Mouse (Mus musculus): ENCODE data around the gene P4ha1. TPM values are rescaled to one million over a fixed set of nuclear protein-coding genes. Genes with fewer than 3 reads are reported as not detected.
A peak's percentile ranks its signal among the peaks of the same experiment; 100 is the strongest.
"Not testable (repeated sequence)": the region's sequence is repeated elsewhere in the genome, so short reads cannot be mapped to it uniquely, and the experiment has no call there.

Gene P4ha1
- polyA plus RNA-seq, 1 experiment, result 1.7 TPM

DNA sequence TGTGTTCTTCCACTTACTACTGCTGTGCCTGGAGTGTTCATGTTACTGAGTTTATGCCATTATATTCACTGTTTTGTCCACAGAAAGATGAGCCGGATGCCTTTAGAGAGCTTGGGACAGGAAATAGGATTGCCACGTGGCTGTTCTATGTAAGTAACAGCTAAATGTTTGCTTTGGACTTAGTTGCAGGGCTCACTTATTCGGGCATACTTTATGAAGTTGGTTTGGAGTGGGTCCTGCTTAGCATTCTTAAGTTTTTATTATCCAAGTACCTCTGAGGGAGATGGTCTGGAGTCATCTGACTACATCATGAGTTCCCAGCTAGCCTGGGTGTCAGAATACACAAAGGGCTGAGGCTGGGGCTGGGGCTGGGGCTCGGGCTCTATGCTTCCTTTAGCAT lies 44.1 kb downstream of the P4ha1 start:
- H3K27ac ChIP-seq (ENCODE audit: insufficient read depth, low read depth, low read length), result no peak overlapping the region
- TF ChIP-seq CTCF (IDR thresholded peaks at IDR 0.05; ENCODE audit: extremely low read depth, insufficient read length, insufficient replicate concordance, low read depth, low read length) (no peak), POLR2A (IDR thresholded peaks at IDR 0.05; ENCODE audit: low read depth, low read length) (no peak)
- WGBS, result 71% methylated on average over 4 of the region's 4 CpGs
- no peak overlapping the region for H3K4me3 ChIP-seq (ENCODE audit: low read depth, low read length)
- H3K4me1 ChIP-seq (ENCODE audit: control insufficient read depth, insufficient read depth, insufficient read length, low read length), result no peaks in the 10 kb centered on the region; the same call in 1 of the 2 replicates
- H3K36me3 ChIP-seq (ENCODE audit: control insufficient read depth, insufficient read depth, low read length), result peaks cover 6% of the 10 kb centered on the region
- H3K27me3 ChIP-seq (ENCODE audit: control insufficient read depth, insufficient read depth, low read length), result no peaks in the 10 kb centered on the region

DNA sequence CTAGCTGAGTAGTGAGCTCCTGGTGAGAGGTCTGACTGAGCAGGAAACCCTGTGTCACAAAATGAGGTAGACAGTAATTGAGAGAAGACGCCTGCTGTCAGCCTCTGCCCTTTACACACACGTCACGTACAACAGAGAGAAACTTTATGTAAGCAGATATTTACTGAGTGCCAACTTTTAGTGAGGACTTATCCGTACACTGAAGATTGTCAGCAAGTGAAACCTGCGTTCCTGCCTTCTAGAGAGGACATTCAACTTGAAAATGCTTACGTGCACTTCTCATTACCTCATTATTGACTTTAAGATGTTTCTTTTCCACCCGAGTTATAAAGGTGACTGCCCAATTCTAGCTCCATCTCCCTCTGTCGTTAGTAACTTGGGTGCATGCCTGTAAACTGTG lies 45.6 kb downstream of the P4ha1 start:
- Histone ChIP-seq H3K27me3 (ENCODE audit: control insufficient read depth, insufficient read depth, low read length) (no peaks in the 10 kb centered on the region), H3K4me1 (ENCODE audit: control insufficient read depth, insufficient read depth, insufficient read length, low read length) (no peaks in the 10 kb centered on the region; the same call in 1 of the 2 replicates), H3K27ac (ENCODE audit: insufficient read depth, low read depth, low read length) (no peak overlapping the region), H3K36me3 (ENCODE audit: control insufficient read depth, insufficient read depth, low read length) (peaks cover 6% of the 10 kb centered on the region), H3K4me3 (ENCODE audit: low read depth, low read length) (no peak overlapping the region)
- no peak for TF ChIP-seq CTCF (IDR thresholded peaks at IDR 0.05; ENCODE audit: extremely low read depth, insufficient read length, insufficient replicate concordance, low read depth, low read length)
- no peak for TF ChIP-seq POLR2A (IDR thresholded peaks at IDR 0.05; ENCODE audit: low read depth, low read length)
- WGBS, result 87% methylated on average over 8 of the region's 8 CpGs

DNA sequence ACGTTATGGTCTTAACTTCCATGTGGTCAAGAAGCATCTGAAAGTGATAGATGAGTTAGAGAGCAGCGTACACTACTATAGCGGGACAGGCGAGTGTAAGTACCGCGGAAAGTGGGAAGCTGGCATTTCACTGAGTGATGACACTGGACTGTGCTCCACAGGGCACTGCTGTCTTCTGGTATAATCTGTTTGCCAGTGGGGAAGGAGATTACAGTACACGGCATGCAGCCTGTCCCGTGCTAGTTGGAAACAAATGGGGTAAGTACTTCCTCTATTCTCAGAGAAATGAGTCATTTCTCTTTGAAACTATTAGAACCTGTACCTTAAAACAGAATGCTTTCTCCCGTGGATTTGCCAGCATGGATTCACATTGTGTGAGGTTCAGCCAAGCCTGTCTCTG lies 46.3 kb downstream of the P4ha1 start:
- TF ChIP-seq POLR2A (IDR thresholded peaks at IDR 0.05; ENCODE audit: low read depth, low read length), result no peak
- TF ChIP-seq CTCF (IDR thresholded peaks at IDR 0.05; ENCODE audit: extremely low read depth, insufficient read length, insufficient replicate concordance, low read depth, low read length), result no peak
- Histone ChIP-seq H3K36me3 (ENCODE audit: control insufficient read depth, insufficient read depth, low read length) (peaks cover 6% of the 10 kb centered on the region), H3K4me3 (ENCODE audit: low read depth, low read length) (no peak overlapping the region), H3K27ac (ENCODE audit: insufficient read depth, low read depth, low read length) (no peak overlapping the region), H3K27me3 (ENCODE audit: control insufficient read depth, insufficient read depth, low read length) (no peaks in the 10 kb centered on the region), H3K4me1 (ENCODE audit: control insufficient read depth, insufficient read depth, insufficient read length, low read length) (no peaks in the 10 kb centered on the region; the same call in 1 of the 2 replicates)
- 84% methylated on average over 9 of the region's 9 CpGs for WGBS

DNA sequence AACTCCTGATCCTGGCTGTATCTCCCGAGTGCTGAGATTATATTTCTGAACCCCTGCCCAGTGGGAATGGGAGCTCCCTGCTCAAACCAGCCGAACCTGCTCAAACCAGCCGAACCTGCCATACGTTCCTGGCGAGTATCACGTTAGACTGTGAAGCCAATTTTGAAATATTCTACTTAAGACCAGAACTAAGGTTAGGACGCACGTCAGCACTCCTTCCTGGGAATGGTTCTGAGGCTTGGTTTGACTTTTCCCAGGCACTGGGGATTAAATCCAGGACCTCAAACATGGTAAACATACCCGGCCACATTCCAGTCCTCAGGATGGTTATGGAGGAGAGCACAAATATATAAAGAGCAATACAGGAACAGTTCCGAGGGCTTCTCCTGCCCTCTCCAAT lies 54.8 kb downstream of the P4ha1 start:
- Histone ChIP-seq H3K36me3 (ENCODE audit: control insufficient read depth, insufficient read depth, low read length) (no peaks in the 10 kb centered on the region), H3K4me1 (ENCODE audit: control insufficient read depth, insufficient read depth, insufficient read length, low read length) (no peaks in the 10 kb centered on the region; the same call in 1 of the 2 replicates), H3K27ac (ENCODE audit: insufficient read depth, low read depth, low read length) (no peak overlapping the region), H3K27me3 (ENCODE audit: control insufficient read depth, insufficient read depth, low read length) (no peaks in the 10 kb centered on the region), H3K4me3 (ENCODE audit: low read depth, low read length) (no peak overlapping the region)
- TF ChIP-seq POLR2A (IDR thresholded peaks at IDR 0.05; ENCODE audit: low read depth, low read length) (no peak), CTCF (IDR thresholded peaks at IDR 0.05; ENCODE audit: extremely low read depth, insufficient read length, insufficient replicate concordance, low read depth, low read length) (no peak)
- WGBS, result 50% methylated on average over 10 of the region's 10 CpGs

DNA sequence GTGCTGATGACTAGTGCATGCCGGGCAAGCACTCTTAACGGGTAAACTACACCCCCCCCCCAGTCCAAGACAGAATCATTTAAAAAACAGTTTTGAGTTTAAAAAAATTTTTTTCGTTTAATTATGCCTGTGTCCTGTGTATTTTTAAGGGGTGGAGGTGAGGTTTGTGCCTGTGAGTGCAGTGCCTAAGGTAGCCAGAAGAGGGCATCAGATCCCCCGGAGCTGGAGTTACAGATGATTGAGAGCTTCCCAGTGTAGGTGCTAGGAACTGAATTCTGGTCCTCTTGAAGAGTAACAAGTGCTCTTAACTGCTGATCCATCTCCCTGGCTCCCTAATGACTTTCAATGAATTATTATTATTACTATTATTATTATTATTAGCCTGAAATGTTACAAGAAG lies 55.6 kb downstream of the P4ha1 start:
- 93% methylated on average over 4 of the region's 4 CpGs for WGBS
- H3K4me3 ChIP-seq (ENCODE audit: low read depth, low read length), result no peak overlapping the region
- H3K27ac ChIP-seq (ENCODE audit: insufficient read depth, low read depth, low read length), result no peak overlapping the region
- TF ChIP-seq CTCF (IDR thresholded peaks at IDR 0.05; ENCODE audit: extremely low read depth, insufficient read length, insufficient replicate concordance, low read depth, low read length) (peak; percentile 27; the same call in 1 of the 2 replicates), POLR2A (IDR thresholded peaks at IDR 0.05; ENCODE audit: low read depth, low read length) (no peak)
- H3K4me1 ChIP-seq (ENCODE audit: control insufficient read depth, insufficient read depth, insufficient read length, low read length), result no peaks in the 10 kb centered on the region; the same call in 1 of the 2 replicates
- H3K27me3 ChIP-seq (ENCODE audit: control insufficient read depth, insufficient read depth, low read length), result no peaks in the 10 kb centered on the region
- H3K36me3 ChIP-seq (ENCODE audit: control insufficient read depth, insufficient read depth, low read length), result no peaks in the 10 kb centered on the region

DNA sequence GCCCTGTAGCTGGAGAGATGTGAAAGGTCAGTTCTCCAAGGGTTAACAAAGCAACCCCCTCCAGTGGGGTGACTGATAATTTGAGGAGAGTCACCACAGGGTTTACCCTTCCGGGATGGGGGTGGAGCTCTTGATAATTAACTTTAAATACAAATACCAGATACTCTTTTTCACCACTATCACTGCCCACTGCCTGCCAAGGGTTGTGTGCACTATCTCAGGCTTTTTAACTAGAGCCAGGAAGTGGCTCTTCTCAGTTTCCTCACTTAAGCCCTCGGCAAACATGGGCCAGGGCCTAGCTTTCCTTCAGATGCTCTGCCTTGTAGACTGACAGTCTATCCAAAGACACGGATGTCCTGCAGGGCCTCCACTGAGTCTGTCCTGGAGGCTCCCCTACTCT lies 56.8 kb downstream of the P4ha1 start:
- no peaks in the 10 kb centered on the region for H3K27me3 ChIP-seq (ENCODE audit: control insufficient read depth, insufficient read depth, low read length)
- H3K4me1 ChIP-seq (ENCODE audit: control insufficient read depth, insufficient read depth, insufficient read length, low read length), result no peaks in the 10 kb centered on the region; the same call in 1 of the 2 replicates
- no peak overlapping the region for H3K27ac ChIP-seq (ENCODE audit: insufficient read depth, low read depth, low read length)
- TF ChIP-seq POLR2A (IDR thresholded peaks at IDR 0.05; ENCODE audit: low read depth, low read length) (no peak), CTCF (IDR thresholded peaks at IDR 0.05; ENCODE audit: extremely low read depth, insufficient read length, insufficient replicate concordance, low read depth, low read length) (no peak)
- 39% methylated on average over 3 of the region's 3 CpGs for WGBS
- no peaks in the 10 kb centered on the region for H3K36me3 ChIP-seq (ENCODE audit: control insufficient read depth, insufficient read depth, low read length)
- no peak overlapping the region for H3K4me3 ChIP-seq (ENCODE audit: low read depth, low read length)

DNA sequence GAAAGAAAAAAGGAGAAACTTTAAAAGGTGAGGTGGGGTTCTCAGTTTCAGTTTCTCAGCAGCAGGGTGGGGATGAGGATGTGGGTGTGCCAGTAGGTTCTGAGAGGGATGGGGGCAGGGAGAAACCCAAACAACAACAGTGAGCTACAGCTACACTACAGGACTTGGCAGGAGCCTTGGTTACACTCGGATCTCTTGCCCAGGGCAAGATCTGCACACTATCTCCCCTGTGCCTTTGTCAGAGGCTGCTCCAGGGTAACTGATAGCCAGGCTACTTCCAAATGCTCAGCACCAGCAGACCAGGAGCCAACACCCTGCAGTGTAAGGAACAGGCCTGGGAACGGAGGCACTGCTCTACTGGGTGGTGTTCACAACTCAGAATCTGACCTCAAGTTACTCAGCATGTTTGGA lies 57.3 kb downstream of the P4ha1 start:
- H3K27ac ChIP-seq (ENCODE audit: insufficient read depth, low read depth, low read length), result no peak overlapping the region
- WGBS, result 51% methylated on average over 2 of the region's 2 CpGs

DNA sequence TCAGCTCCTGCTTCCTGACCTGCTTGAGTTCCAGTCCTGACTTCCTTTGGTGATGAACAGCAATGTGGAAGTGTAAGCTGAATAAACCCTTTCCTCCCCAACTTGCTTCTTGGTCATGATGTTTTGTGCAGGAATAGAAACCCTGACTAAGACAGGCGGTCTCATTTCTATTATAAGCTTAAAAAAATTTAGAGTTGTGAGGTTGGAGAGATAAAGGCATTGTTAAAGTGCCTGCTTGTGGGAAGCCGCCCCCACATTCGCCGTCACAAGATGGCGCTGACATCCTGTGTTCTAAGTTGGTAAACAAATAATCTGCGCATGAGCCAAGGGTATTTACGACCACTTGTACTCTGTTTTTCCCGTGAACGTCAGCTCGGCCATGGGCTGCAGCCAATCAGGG lies 58.5 kb downstream of the P4ha1 start:
- 77% methylated on average over 6 of the region's 10 CpGs for WGBS
- not testable (repeated sequence) for H3K4me3 ChIP-seq (ENCODE audit: low read depth, low read length); H3K27me3 ChIP-seq (ENCODE audit: control insufficient read depth, insufficient read depth, low read length); H3K4me1 ChIP-seq (ENCODE audit: control insufficient read depth, insufficient read depth, insufficient read length, low read length); H3K36me3 ChIP-seq (ENCODE audit: control insufficient read depth, insufficient read depth, low read length); H3K27ac ChIP-seq (ENCODE audit: insufficient read depth, low read depth, low read length)

More for the DNA sequence above, 57.3 kb downstream of the P4ha1 start:
- Histone ChIP-seq H3K36me3 (ENCODE audit: control insufficient read depth, insufficient read depth, low read length) (no peaks in the 10 kb centered on the region), H3K27me3 (ENCODE audit: control insufficient read depth, insufficient read depth, low read length) (no peaks in the 10 kb centered on the region), H3K4me3 (ENCODE audit: low read depth, low read length) (no peak overlapping the region), H3K4me1 (ENCODE audit: control insufficient read depth, insufficient read depth, insufficient read length, low read length) (no peaks in the 10 kb centered on the region; the same call in 1 of the 2 replicates)
- TF ChIP-seq CTCF (IDR thresholded peaks at IDR 0.05; ENCODE audit: extremely low read depth, insufficient read length, insufficient replicate concordance, low read depth, low read length) (no peak), POLR2A (IDR thresholded peaks at IDR 0.05; ENCODE audit: low read depth, low read length) (no peak)
